Mouse (Mus musculus) neural tube, embryonic 11.5 days (tissue): Measurements from ENCODE around the gene Hmg20b. TPM values are rescaled to one million over a fixed set of nuclear protein-coding genes. Genes with fewer than 3 reads are reported as not detected.
A peak's percentile ranks its signal among the peaks of the same experiment; 100 is the strongest.

Experiments used
- ATAC-seq: fragments of 200-750 bp; cut with Nextera tagmentation; 2 replicates; pipeline ENCODE4 v1.8.0; 2017; ENCODE audit warnings: moderate number of reproducible peaks, mild to moderate bottlenecking, moderate TSS enrichment, moderate library complexity; ENCODE audit not compliant: insufficient read depth, low FRiP score, low TSS enrichment
- DNase-seq: peaks from one replicate; pipeline ENCODE4 v3.0.0-alpha.2; 2015; ENCODE audit warnings: low spot score
- H3K27ac ChIP-seq: fragments of 300-500 bp; sonication (generic); 2 replicates; pipeline ENCODE4 v1.5.1; 2014; ENCODE audit warnings: low read depth, mild to moderate bottlenecking, low read length
- H3K27me3 ChIP-seq: fragments of 300-500 bp; sonication (generic); 2 replicates; pipeline ENCODE4 v1.6.1; 2014; ENCODE audit warnings: mild to moderate bottlenecking, low read length, mixed read lengths; ENCODE audit not compliant: control insufficient read depth, insufficient read depth
- H3K36me3 ChIP-seq: fragments of 300-500 bp; sonication (generic); 2 replicates; pipeline ENCODE4 v1.6.1; 2014; ENCODE audit warnings: mild to moderate bottlenecking, low read length, moderate library complexity, mixed read lengths; ENCODE audit not compliant: control insufficient read depth, insufficient read depth
- H3K4me1 ChIP-seq: fragments of 300-500 bp; sonication (generic); 2 replicates; pipeline ENCODE4 v1.6.1; 2014; ENCODE audit warnings: low read length, mixed read lengths; ENCODE audit not compliant: control insufficient read depth, insufficient read depth
- H3K4me2 ChIP-seq: fragments of 300-500 bp; sonication (generic); 2 replicates; pipeline ENCODE4 v1.6.1; 2014; ENCODE audit warnings: low read depth, mild to moderate bottlenecking, moderate library complexity
- H3K4me3 ChIP-seq: fragments of 300-500 bp; sonication (generic); 2 replicates; pipeline ENCODE4 v1.5.1; 2014; ENCODE audit warnings: low read depth, low read length
- H3K9ac ChIP-seq: fragments of 300-500 bp; sonication (generic); 2 replicates; pipeline ENCODE4 v1.6.1; 2014; ENCODE audit warnings: mild to moderate bottlenecking, low read length
- H3K9me3 ChIP-seq: fragments of 300-500 bp; sonication (generic); 2 replicates; pipeline ENCODE4 v1.6.1; 2016; ENCODE audit warnings: low read length; ENCODE audit not compliant: control insufficient read depth
- WGBS: fragments of 180-500 bp; shearing (Covaris S2); extraction: QIAGEN DNeasy Blood & Tissue Kit; methylation state at CpG from one replicate; pipeline ENCODE4 v1.1.7; 2014; 5-methylcytosine and 5-hydroxymethylcytosine counted together
- polyA plus RNA-seq: library from polyadenylated mRNA; unstranded; fragments of >200 nt; fragmentation: Nextera tagmentation; extraction: Ambion mirVana; gene quantifications from 2 replicates; pipeline ENCODE4 v1.2.1, GENCODE M21; 2014

Hmg20b gene
- polyA plus RNA-seq, 1 experiment from 2014 or later: 104 TPM

DNA sequence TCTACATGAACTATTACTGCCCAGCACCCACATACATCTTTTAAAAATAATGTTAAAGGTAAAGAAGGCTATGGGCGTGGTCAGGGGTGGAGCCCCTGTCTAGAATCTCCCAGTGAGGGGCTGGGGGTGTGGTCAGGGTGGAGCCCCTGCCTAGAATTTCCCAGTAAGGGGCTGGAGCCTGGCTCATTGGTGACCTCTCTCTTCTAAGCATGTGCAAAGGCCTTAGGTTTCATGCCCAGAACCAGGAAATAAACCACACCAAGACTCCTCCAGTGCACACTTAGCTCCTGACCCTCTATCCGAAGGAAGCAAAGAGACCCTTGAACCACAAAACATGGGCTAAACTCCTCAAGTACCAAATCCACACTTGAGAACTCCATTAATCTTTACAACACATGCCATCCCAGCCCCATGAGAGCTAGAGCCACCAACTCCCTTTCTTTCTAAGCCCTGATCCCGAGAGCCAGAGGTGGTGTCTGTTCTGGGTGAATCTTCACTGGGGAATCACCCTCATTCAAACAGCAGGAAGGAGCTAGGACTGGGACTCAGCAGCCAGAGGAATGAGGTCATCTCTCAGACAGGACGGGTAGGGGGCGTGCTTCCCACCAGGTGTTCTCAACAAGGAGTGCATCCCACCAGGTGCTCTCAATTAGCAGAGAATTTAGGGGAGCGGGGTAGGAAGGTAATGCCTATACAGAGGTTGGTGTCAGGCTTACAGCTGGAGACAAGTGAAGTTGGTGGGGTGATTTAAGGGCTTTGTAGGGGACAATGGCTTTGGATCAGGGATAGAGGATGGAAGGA is 26.5 kb upstream of the Hmg20b start:
- peaks cover 12% of the 10 kb centered on the region for H3K4me1 ChIP-seq
- 44% methylated on average over 6 of the region's 6 CpGs for WGBS
- ATAC-seq (no peak), DNase-seq (no peak)
- H3K4me3 ChIP-seq: peak overlapping the region; percentile 85
- peaks cover 5% of the 10 kb centered on the region for H3K36me3 ChIP-seq
- H3K4me2 ChIP-seq: peak overlapping the region; percentile 88
- H3K9me3 ChIP-seq: no peaks in the 10 kb centered on the region
- no peaks in the 10 kb centered on the region for H3K27me3 ChIP-seq
- no peak overlapping the region for H3K27ac ChIP-seq
- peak overlapping the region; percentile 89 for H3K9ac ChIP-seq

DNA sequence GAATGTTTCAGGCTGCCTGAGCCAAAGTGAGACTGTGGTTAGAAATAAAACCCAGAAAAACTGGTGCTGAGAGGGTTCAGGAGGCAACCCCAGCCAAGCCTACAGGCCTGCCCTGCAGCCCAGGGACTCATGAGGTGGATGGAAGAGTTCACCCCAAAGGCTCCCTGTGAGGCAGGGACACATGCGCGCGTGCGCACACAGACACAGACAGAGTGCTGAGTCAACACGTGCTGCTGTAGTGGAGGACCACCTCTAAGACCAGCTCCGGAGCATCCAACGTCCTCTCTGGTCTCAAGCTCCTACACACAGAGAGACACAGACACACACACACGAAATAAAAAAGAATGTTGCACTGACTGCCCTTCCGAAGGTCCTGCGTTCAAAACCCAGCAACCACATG is 25.0 kb upstream of the Hmg20b start:
- Histone ChIP-seq H3K27me3 (no peaks in the 10 kb centered on the region), H3K4me3 (no peak overlapping the region), H3K27ac (no peak overlapping the region), H3K36me3 (peaks cover 11% of the 10 kb centered on the region), H3K9ac (no peak overlapping the region), H3K4me1 (peaks cover 12% of the 10 kb centered on the region), H3K9me3 (no peaks in the 10 kb centered on the region), H3K4me2 (no peak overlapping the region)
- WGBS: 96% methylated on average over 10 of the region's 10 CpGs
- no peak for DNase-seq
- ATAC-seq: no peak

DNA sequence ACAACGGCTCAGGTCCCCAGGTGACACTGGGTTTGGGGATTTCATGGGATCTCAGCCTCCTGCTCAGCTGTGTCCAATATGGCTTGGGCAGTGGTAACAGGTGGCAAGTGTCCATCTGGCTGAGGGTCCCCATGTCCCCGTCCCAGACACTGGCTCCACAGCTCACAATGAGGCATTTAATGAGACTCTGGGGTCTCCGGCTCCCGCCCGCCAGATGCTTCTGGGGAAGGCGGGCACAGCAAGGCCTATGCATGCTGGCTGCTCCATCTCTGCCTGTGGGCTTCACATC is 16.9 kb upstream of the Hmg20b start:
- H3K27ac ChIP-seq: no peak overlapping the region; the same call in 1 of the 2 replicates
- no peak overlapping the region for H3K4me3 ChIP-seq
- no peaks in the 10 kb centered on the region for H3K9me3 ChIP-seq
- 80% methylated on average over 6 of the region's 6 CpGs for WGBS
- H3K36me3 ChIP-seq: peaks cover 35% of the 10 kb centered on the region
- no peak for DNase-seq
- no peak overlapping the region for H3K9ac ChIP-seq
- peaks cover 15% of the 10 kb centered on the region for H3K27me3 ChIP-seq
- no peak overlapping the region for H3K4me2 ChIP-seq
- H3K4me1 ChIP-seq: peaks cover 30% of the 10 kb centered on the region
- ATAC-seq: no peak

DNA sequence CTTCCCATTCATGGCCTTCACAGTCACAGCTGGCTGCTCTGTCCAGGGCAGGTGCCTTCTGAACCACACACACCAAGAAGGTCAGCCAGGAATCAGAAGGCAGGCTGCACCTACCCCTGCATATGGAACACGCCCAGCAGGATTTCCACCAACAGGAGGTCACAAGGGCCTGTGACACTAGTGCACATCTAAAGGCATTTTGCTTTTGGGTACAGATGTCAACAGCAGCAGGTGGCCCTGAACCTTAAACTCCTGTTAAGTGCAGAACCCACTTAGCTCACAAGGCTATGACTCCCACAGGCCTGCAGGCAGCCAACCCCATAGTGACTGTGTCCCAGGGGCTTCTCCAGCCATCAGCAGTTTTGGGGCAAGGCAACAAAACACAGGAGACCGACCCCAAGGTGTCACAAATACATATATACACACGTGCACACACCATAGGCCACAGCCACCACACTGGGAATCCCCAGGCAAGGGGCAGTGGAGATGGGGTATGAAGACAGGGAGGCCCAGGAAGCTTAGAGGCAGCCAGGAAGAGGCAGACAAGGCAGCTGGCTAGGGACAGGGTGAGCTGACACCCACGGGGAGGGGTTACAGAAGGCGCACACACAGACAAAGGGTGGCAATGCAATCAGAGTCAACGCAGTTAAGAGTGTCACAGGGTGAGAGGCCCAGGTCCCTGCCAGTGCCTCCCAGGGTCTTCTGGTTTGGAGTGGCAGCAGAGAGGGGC is 16.4 kb upstream of the Hmg20b start:
- Histone ChIP-seq H3K9ac (no peak overlapping the region), H3K4me3 (no peak overlapping the region), H3K36me3 (peaks cover 35% of the 10 kb centered on the region), H3K27me3 (peaks cover 15% of the 10 kb centered on the region), H3K9me3 (no peaks in the 10 kb centered on the region), H3K4me1 (peaks cover 30% of the 10 kb centered on the region), H3K4me2 (no peak overlapping the region), H3K27ac (no peak overlapping the region; the same call in 1 of the 2 replicates)
- DNase-seq (no peak), ATAC-seq (no peak)
- WGBS: 77% methylated on average over 6 of the region's 6 CpGs

DNA sequence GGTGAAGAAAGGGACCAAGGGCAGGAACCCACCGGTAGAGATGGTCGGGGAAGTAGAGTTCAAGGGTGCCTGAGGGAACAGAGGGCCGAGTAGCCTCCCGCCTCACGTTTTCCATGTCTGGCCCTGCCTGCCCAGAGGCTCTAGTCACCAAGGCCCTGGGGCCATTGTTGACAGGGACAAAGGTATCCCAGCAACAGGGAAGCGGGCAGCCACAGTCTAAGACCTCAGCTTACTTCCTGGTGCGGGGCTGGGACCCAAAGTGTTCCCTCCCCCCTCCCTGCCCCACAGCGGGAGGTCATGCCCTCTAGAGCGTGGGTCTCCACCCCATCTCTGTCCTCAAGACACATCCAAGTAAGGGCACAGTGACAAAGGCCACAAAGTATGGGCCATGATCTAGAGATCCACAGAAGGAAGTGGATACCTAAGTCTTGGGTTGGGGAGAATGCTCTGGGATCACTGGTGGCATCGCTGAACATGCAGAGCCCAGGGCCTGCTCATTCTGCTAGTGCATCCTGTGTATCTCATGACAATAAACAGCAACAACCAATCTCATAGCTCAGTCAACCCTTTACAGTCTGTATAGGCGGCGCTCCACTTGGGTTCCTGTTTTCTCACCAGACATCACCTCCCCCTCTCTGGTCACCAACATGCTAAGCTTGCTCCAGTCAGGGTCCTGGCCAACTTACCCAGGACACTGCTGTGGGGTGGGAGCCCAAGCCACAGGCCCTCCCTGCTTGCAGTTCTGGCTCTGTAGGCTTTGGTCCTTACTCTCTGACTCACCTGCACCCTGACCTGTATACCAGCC is 15.6 kb upstream of the Hmg20b start, which contains the start of gene 4930404N11Rik:
TSS of gene 4930404N11Rik (minus strand) at position 145 of the 805 bp plus-strand sequence.
- Histone ChIP-seq H3K27me3 (peaks cover 15% of the 10 kb centered on the region), H3K36me3 (peaks cover 31% of the 10 kb centered on the region), H3K27ac (no peak within 1 kb of the TSS; the same call in 1 of the 2 replicates), H3K4me1 (peaks cover 30% of the 10 kb centered on the region), H3K9me3 (no peaks in the 10 kb centered on the region), H3K9ac (peak within 1 kb of the TSS; percentile 37; the same call in 1 of the 2 replicates), H3K4me3 (peak within 1 kb of the TSS; percentile 15), H3K4me2 (peak within 1 kb of the TSS; percentile 50)
- WGBS: 26% methylated on average over 12 of the region's 12 CpGs
- DNase-seq (peak; percentile 67), ATAC-seq (no peak)

DNA sequence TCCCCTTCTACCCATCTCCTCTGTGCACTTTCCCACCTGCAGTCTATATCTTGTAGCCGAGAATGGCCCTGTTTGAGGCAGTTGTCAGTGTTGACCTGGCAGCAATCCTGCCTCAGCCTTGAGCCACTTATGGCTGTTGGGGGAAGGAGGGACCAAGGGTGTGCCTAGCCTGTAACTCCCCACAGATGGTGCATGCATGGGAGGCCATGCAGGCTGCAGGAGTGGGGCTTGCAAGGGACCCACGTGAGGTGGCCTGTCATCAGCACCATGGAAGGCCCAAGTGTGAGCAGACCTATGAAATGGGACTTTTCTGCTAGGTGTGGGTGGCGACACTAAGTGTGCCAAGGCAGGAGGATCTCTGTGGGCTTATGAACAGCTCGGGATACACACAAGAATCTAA is 14.8 kb upstream of the Hmg20b start:
- Histone ChIP-seq H3K27ac (no peak overlapping the region), H3K4me2 (no peak overlapping the region)

DNA sequence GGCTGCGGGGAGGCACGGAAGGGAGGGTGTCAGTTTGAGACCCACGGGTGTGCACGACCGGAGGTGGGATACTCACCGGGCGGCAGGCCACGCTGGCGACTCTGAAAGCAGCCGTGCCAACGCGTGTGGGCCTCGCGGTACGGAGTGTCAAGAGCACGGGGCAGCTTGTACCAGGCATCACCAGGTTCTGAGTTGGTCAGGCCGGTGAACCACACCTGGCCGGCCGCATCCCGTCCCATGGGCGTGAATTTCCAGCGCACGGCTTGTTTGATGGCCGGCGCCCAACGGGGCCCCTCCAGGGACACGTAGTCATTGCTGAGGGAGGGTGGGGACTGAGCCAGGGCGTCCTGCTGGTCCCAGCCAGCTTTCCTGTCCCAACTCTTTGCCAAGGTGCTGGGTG is 14.4 kb upstream of the Hmg20b start:
- Histone ChIP-seq H3K4me2 (peak overlapping the region; percentile 50), H3K36me3 (peaks cover 22% of the 10 kb centered on the region), H3K9me3 (no peaks in the 10 kb centered on the region), H3K27ac (no peak overlapping the region), H3K9ac (peak overlapping the region; percentile 37; the same call in 1 of the 2 replicates), H3K4me3 (peak overlapping the region; percentile 15), H3K27me3 (peaks cover 15% of the 10 kb centered on the region), H3K4me1 (peaks cover 30% of the 10 kb centered on the region)
- ATAC-seq (0 out of 2 replicates have a peak, but pooled peaks have one; percentile 6), DNase-seq (no peak)
- WGBS: 12% methylated on average over 27 of the region's 28 CpGs

More for the DNA sequence above, 14.8 kb upstream of the Hmg20b start:
- no peak overlapping the region for H3K4me3 ChIP-seq
- DNase-seq (no peak), ATAC-seq (no peak)
- peaks cover 26% of the 10 kb centered on the region for H3K36me3 ChIP-seq
- no peaks in the 10 kb centered on the region for H3K9me3 ChIP-seq
- 43% methylated on average over 4 of the region's 4 CpGs for WGBS
- peaks cover 30% of the 10 kb centered on the region for H3K4me1 ChIP-seq
- peaks cover 15% of the 10 kb centered on the region for H3K27me3 ChIP-seq
- no peak overlapping the region for H3K9ac ChIP-seq

DNA sequence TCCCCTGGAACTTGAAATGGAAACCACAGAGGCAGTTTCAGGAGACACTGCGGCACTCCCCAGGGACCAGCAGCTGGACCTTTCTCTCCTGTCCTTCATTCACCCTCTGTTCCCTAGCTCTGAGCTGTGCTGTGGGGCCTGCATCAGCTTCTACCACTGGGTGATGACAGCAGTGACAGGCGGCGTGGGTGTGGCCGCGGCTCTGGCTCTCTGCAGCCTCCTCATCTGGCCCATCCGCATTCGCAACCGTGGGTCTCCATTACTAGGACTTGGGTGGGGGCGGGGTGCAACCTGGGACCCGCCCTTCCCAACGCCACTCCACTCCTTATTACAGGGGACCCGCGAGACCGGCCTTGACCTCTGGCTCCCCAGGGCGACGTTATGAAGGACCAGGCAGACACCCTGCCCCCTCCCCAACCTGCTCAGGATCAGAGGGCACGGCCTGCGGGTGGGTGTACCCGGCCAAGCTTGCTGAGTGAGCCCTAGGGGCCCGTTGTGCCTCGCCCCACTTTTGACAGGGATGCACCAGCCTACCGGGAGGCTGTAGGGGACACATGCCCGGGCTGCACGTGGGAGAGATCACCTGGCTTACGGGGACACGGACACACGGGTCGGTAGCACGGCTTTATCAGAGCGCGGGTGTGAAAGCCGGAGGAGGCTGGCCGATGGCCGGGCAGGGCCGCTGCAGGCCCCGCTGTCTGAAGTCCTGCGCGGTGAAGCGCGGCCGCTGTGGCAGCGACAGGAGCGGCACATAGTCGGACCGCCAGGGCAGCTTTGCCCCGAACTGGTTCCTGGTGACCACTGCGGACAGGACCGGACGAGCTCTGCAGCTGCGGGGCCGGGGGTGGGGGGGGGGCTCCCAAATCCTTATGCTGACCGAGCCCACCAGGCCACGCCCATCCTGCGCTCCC is 13.4 kb upstream of the Hmg20b start:
- H3K4me2 ChIP-seq: peak overlapping the region; percentile 50
- no peaks in the 10 kb centered on the region for H3K9me3 ChIP-seq
- H3K27ac ChIP-seq: no peak overlapping the region
- H3K36me3 ChIP-seq: peaks cover 20% of the 10 kb centered on the region
- ATAC-seq: no peak
- WGBS: 7% methylated on average over 54 of the region's 54 CpGs
- H3K9ac ChIP-seq: peak overlapping the region; percentile 37
- peak; percentile 31 for DNase-seq
- H3K4me3 ChIP-seq: peak overlapping the region; percentile 21
- H3K4me1 ChIP-seq: peaks cover 34% of the 10 kb centered on the region
- peaks cover 15% of the 10 kb centered on the region for H3K27me3 ChIP-seq
